9 mouse cellular contexts compared by ENCODE assay signal in the genomic region with DNA sequence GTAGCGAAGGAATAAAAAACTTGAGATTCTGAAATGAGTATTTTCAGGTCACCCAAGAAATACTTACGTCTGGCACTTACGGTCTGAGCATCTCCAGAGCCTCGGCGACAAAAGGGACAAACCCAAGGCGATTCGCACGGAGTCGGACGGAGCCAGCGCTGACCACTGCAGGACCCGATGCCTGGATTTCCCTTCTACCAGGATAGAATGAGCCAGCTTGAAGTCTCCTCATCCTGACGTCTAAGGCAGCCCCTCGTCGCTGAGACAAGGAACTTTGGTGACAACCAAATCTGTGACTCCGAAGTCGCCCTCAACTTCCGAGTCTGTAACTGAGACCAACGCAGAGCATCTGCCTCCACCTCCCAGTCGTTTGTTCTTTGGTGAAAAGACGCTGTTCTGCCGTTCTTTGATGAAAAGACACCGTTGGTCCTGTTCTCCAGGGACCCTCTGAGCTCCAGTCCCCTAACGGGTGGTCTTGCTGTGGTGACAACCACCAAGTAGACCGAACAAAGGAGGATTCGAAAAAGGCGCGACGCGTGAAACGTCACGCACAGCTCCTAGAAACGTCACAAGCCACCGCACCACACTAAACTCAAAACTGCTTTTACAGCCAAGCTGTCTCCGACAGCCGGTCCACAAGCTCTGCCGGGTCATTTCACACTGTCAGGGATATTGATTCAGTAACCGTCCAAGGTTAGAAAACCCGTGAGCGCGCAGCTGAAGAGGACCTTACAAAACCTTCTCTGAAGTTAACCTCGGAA. TPM values are rescaled to one million over a fixed set of nuclear protein-coding genes. Genes with fewer than 3 reads are reported as not detected.
A peak's percentile ranks its signal among the peaks of the same experiment; 100 is the strongest.
DNase-seq lines count a peak whose midpoint lies in the region; ATAC-seq and TF ChIP-seq lines count a peak whose summit lies in the region.
"Had no signal": no experiment of that assay in that cellular context is flagged by ENCODE, and none has a peak within 500 bp of the region (broad histone marks: within the 10 kb centered on the region; RNA-seq: fewer than 3 reads in every experiment).

No protein-coding gene starts in this region.

- WGBS in heart, embryonic 15.5 days, result under 1% methylated on average over 42 of the region's 42 CpGs
- WGBS in heart, adult 2 months, result 2% methylated on average over 42 of the region's 42 CpGs
- under 1% methylated on average over 42 of the region's 42 CpGs for WGBS in hindbrain, embryonic 14.5 days
- under 1% methylated on average over 42 of the region's 42 CpGs for WGBS in midbrain, embryonic 14.5 days

- H3K4me3 ChIP-seq in heart, embryonic 15.5 days, result peak overlapping the region; percentile 45
- no peak overlapping the region for H3K4me3 ChIP-seq in heart, adult 2 months
- peak overlapping the region; percentile 41 for H3K4me3 ChIP-seq in cortical plate, adult 2 months (ENCODE audit: insufficient read depth, low read length)
- peak overlapping the region; percentile 37 for H3K4me3 ChIP-seq in hindbrain, embryonic 14.5 days (replicated peaks; ENCODE audit: low read length)
- peak overlapping the region; percentile 40 for H3K4me3 ChIP-seq in midbrain, embryonic 14.5 days (replicated peaks; ENCODE audit: low read depth, low read length)

- no peak for DNase-seq in heart, adult 2 months
- DNase-seq in hindbrain, embryonic 14.5 days (ENCODE audit: low spot score), result peak; percentile 43
- peak; percentile 64 for DNase-seq in midbrain, embryonic 14.5 days
- no peak for DNase-seq in layer of hippocampus, adult 11-12 months (ENCODE audit: low spot score)
- DNase-seq in B cell, adult 2 months, result no peak

- H3K9ac ChIP-seq in heart, embryonic 15.5 days, result no peak overlapping the region
- no peak overlapping the region for H3K9ac ChIP-seq in heart, adult 2 months (ENCODE audit: low read depth, low read length)
- H3K9ac ChIP-seq in hindbrain, embryonic 14.5 days, result peak overlapping the region; percentile 31
- H3K9ac ChIP-seq in midbrain, embryonic 14.5 days (replicated peaks; ENCODE audit: low read length), result peak overlapping the region; percentile 39

- no peak for TF ChIP-seq CTCF in heart, adult 2 months (IDR thresholded peaks at IDR 0.05)
- no peak for TF ChIP-seq CTCF in cortical plate, adult 2 months (IDR thresholded peaks at IDR 0.05; ENCODE audit: extremely low read depth, insufficient read depth, low read length)

- no peak for TF ChIP-seq EP300 in heart, adult 2 months (IDR thresholded peaks at IDR 0.05; ENCODE audit: insufficient read depth, low read depth, low read length)

- H3K27me3 ChIP-seq in heart, embryonic 15.5 days, result peaks cover 74% of the 10 kb centered on the region
- H3K27me3 ChIP-seq in heart, adult 2 months (ENCODE audit: control insufficient read depth, insufficient read depth, low read length), result peaks cover 19% of the 10 kb centered on the region
- peaks cover 80% of the 10 kb centered on the region for H3K27me3 ChIP-seq in hindbrain, embryonic 14.5 days (ENCODE audit: control insufficient read depth, insufficient read depth, low read length)
- peaks cover 70% of the 10 kb centered on the region for H3K27me3 ChIP-seq in midbrain, embryonic 14.5 days (ENCODE audit: control insufficient read depth, insufficient read depth, low read length)

- H3K4me1 ChIP-seq in heart, embryonic 15.5 days (replicated peaks), result peaks cover 18% of the 10 kb centered on the region
- no peaks in the 10 kb centered on the region; the same call in 1 of the 2 replicates for H3K4me1 ChIP-seq in heart, adult 2 months (ENCODE audit: control insufficient read depth, insufficient read depth, low read length)
- H3K4me1 ChIP-seq in cortical plate, adult 2 months (ENCODE audit: control insufficient read depth, insufficient read depth, low read length), result no peaks in the 10 kb centered on the region
- no peaks in the 10 kb centered on the region; the same call in 1 of the 2 replicates for H3K4me1 ChIP-seq in hindbrain, embryonic 14.5 days (replicated peaks; ENCODE audit: control insufficient read depth, insufficient read depth, low read length)
- 0 out of 2 replicates have a peak, but pooled peaks cover 14% of the 10 kb centered on the region for H3K4me1 ChIP-seq in midbrain, embryonic 14.5 days (ENCODE audit: control insufficient read depth, insufficient read depth, low read length)

- intact Hi-C loops in heart, adult 2 months (cut with DNase I), result no loop called here

- no peak for ATAC-seq in heart, embryonic 15.5 days (replicated peaks; ENCODE audit: insufficient number of reproducible peaks, insufficient read depth, low FRiP score, low read depth)
- ATAC-seq in hindbrain, embryonic 14.5 days (ENCODE audit: low FRiP score), result peak; percentile 48; the same call in 1 of the 2 replicates
- ATAC-seq in midbrain, embryonic 14.5 days (ENCODE audit: low FRiP score, low TSS enrichment), result peak; percentile 43; the same call in 1 of the 2 replicates
- ATAC-seq in CD4-positive, CD25-positive, alpha-beta regulatory T cell, adult 4 months, result no peak

- peak overlapping the region; percentile 69 for H3K4me2 ChIP-seq in heart, embryonic 15.5 days
- H3K4me2 ChIP-seq in hindbrain, embryonic 14.5 days (replicated peaks), result peak overlapping the region; percentile 63
- peak overlapping the region; percentile 74 for H3K4me2 ChIP-seq in midbrain, embryonic 14.5 days (ENCODE audit: low read length)

- no peaks in the 10 kb centered on the region for H3K36me3 ChIP-seq in heart, embryonic 15.5 days
- no peaks in the 10 kb centered on the region for H3K36me3 ChIP-seq in heart, adult 2 months (ENCODE audit: control insufficient read depth, insufficient read depth, low read length)
- H3K36me3 ChIP-seq in hindbrain, embryonic 14.5 days (replicated peaks; ENCODE audit: control insufficient read depth, insufficient read depth), result no peaks in the 10 kb centered on the region
- H3K36me3 ChIP-seq in midbrain, embryonic 14.5 days (ENCODE audit: control insufficient read depth, insufficient read depth, low read length), result no peaks in the 10 kb centered on the region
- H3K36me3 ChIP-seq: G1E had no signal

- H3K27ac ChIP-seq in heart, embryonic 15.5 days, result no peak overlapping the region
- H3K27ac ChIP-seq in heart, adult 2 months, result no peak overlapping the region
- no peak overlapping the region for H3K27ac ChIP-seq in cortical plate, adult 2 months (ENCODE audit: insufficient read depth, low read length)
- no peak overlapping the region for H3K27ac ChIP-seq in hindbrain, embryonic 14.5 days
- no peak overlapping the region for H3K27ac ChIP-seq in midbrain, embryonic 14.5 days (replicated peaks; ENCODE audit: low read depth, low read length)

- no peaks in the 10 kb centered on the region for H3K79me2 ChIP-seq in heart, adult 2 months (replicated peaks; ENCODE audit: control insufficient read depth, insufficient read depth, low read length)

- no peak for TF ChIP-seq POLR2A in heart, adult 2 months (IDR thresholded peaks at IDR 0.05; ENCODE audit: insufficient read depth, low read depth, low read length)
- no peak for TF ChIP-seq POLR2A in cortical plate, adult 2 months (IDR thresholded peaks at IDR 0.05; ENCODE audit: extremely low read depth, insufficient read depth, low read length)

- no peaks in the 10 kb centered on the region for H3K9me3 ChIP-seq in heart, embryonic 15.5 days (replicated peaks)
- no peaks in the 10 kb centered on the region for H3K9me3 ChIP-seq in hindbrain, embryonic 14.5 days (ENCODE audit: control insufficient read depth, low read length)
- H3K9me3 ChIP-seq in midbrain, embryonic 14.5 days (ENCODE audit: control insufficient read depth, low read length), result no peaks in the 10 kb centered on the region
- H3K9me3 ChIP-seq: G1E had no signal

RNA-seq across cellular contexts. Expression of a gene that starts 55.9 kb away (rescaled TPM):
- 33.4 and 39.1 TPM in 2 replicates for polyA plus RNA-seq in heart, embryonic 15.5 days (2015; fragmentation: Nextera tagmentation; extraction: Ambion mirVana)
- total RNA-seq in heart, adult 2 months (2021), result 10 to 100 TPM; 14.8 to 15.8 TPM
- 1.5 and 5.3 TPM in 2 replicates for polyA plus RNA-seq in heart, adult 2 months (2012; rRNA removed)
- 14.3 and 14.8 TPM in 2 replicates for polyA plus RNA-seq in cortical plate, adult 2 months (2012; rRNA removed)
- polyA plus RNA-seq in hindbrain, embryonic 14.5 days (2014; fragmentation: Nextera tagmentation; extraction: Ambion mirVana), result 48.8 and 52.0 TPM in 2 replicates
- 41.2 and 64.4 TPM in 2 replicates for polyA plus RNA-seq in midbrain, embryonic 14.5 days (2014; fragmentation: Nextera tagmentation; extraction: Ambion mirVana)
- 10 to 100 TPM; 29.6 to 34.2 TPM for polyA plus RNA-seq in CD4-positive, CD25-positive, alpha-beta regulatory T cell, adult 4 months (2017; shearing (Covaris generic))

Comparison
In these comparisons a context has a peak if more than half of its experiments do, and no peak if none do; other contexts are left out.
1. ATAC-seq: peak in hindbrain, embryonic 14.5 days (single experiment) and midbrain, embryonic 14.5 days (single experiment); none in heart, embryonic 15.5 days (single experiment) and CD4-positive, CD25-positive, alpha-beta regulatory T cell, adult 4 months (single experiment).
2. H3K9ac ChIP-seq: peak in hindbrain, embryonic 14.5 days (single experiment) and midbrain, embryonic 14.5 days (single experiment); none in heart, embryonic 15.5 days (single experiment) and heart, adult 2 months (single experiment).
3. DNase-seq: peak in hindbrain, embryonic 14.5 days (single experiment) and midbrain, embryonic 14.5 days (single experiment); none in heart, adult 2 months (0 of 2), layer of hippocampus, adult 11-12 months (single experiment) and B cell, adult 2 months (0 of 2).
4. Peak in every context shown above with its lines, with median percentiles within 50 percentile points of each other: H3K4me2 ChIP-seq.